Mouse (Mus musculus) liver, embryonic 14 days (tissue): ENCODE data around the gene Hand2. TPM values are rescaled to one million over a fixed set of nuclear protein-coding genes. Genes with fewer than 3 reads are reported as not detected.

Source experiments
- polyA plus RNA-seq: library from polyadenylated mRNA; depleted of rRNA; stranded (reverse); fragments of >200 nt; gene quantifications from 2 replicates; pipeline ENCODE4 v1.2.3, GENCODE M21; 2012; rRNA removed

The Hand2 gene
- 1.9 TPM in 2 replicates for polyA plus RNA-seq

GRCm38 (mm10) chr8:57320851-57321743, at the start of gene Hand2:
Hand2 (plus strand) TSS chr8:57320983.

Other genes starting within 250 kb of the Hand2 start
- 0.12 TPM in 1 of 2 replicates, not detected in the other for gene Scrg1, start 134.9 kb downstream of the Hand2 start, polyA plus RNA-seq
- 11.3 and 12.9 TPM in 2 replicates for gene Sap30, start 166.9 kb downstream of the Hand2 start, polyA plus RNA-seq
- gene Hmgb2, start 190.9 kb downstream of the Hand2 start, polyA plus RNA-seq: 233 and 256 TPM in 2 replicates